Mouse (Mus musculus): ENCODE data around the gene Slc35e3. TPM values are rescaled to one million over a fixed set of nuclear protein-coding genes. Genes with fewer than 3 reads are reported as not detected.
"Not testable (repeated sequence)": the region's sequence is repeated elsewhere in the genome, so short reads cannot be mapped to it uniquely, and the experiment has no call there.

Gene Slc35e3
- polyA plus RNA-seq, 1 experiment from 2014 or later, result 12.5 TPM

DNA sequence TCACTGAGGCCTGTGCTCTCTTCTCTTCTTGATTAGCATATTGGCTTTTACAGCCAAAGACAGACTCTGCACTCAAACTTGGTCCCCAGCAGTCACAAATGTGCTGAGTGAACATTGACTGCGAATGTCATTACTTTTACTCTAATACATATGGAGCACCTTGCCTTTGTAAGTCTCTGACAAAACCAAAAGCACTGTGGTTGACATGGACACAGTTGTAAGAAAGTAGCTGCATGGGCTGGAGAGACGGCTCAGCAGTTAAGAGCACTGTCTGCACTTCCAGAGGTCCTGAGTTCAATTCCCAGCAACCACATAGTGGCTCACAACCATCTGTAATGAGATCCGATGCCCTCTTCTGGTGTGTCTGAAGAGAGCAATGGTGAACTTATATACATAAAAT is 12.2 kb upstream of the Slc35e3 start:
- not testable (repeated sequence) for H3K9me3 ChIP-seq (ENCODE audit: control insufficient read depth, low read length); H3K27me3 ChIP-seq (ENCODE audit: control insufficient read depth, insufficient read depth, low read length); H3K4me2 ChIP-seq (replicated peaks; ENCODE audit: low read depth, low read length); H3K9ac ChIP-seq (ENCODE audit: low read depth, low read length); H3K4me1 ChIP-seq (ENCODE audit: control insufficient read depth, insufficient read depth, low read length); H3K27ac ChIP-seq (ENCODE audit: low read depth, low read length); ATAC-seq (ENCODE audit: low FRiP score, low TSS enrichment); H3K4me3 ChIP-seq (ENCODE audit: low read length)
- 98% methylated on average over 3 of the region's 3 CpGs for WGBS
- peaks cover 90% of the 10 kb centered on the region for H3K36me3 ChIP-seq (ENCODE audit: control insufficient read depth, insufficient read depth, low read length)

DNA sequence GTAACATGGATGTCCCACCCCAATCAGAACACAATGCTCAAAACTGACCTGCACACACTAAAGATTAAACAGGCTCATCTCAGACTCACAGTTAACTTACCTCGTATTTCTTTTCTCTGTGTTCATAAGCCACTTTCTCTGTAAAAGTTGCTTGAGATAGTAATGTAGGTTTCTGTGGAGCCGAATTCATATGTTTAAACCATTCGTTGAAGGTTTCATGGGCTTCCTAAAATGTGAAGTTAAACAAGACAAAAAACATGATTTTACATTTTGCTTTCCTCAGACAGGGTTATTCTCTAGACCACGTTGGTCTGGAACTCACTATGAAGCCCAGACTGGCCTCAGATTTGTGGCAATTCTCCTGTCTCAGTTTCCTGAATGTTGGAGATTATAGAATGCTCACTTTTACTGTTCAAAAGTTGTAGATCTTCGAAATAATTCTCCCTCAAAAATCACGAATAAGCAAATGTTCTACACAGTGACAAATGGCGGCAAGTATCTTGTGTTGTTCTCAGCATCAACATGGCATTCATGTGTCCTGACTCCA is 11.7 kb upstream of the Slc35e3 start:
- Histone ChIP-seq H3K4me2 (replicated peaks; ENCODE audit: low read depth, low read length) (no peak overlapping the region), H3K4me1 (ENCODE audit: control insufficient read depth, insufficient read depth, low read length) (no peaks in the 10 kb centered on the region), H3K27me3 (ENCODE audit: control insufficient read depth, insufficient read depth, low read length) (no peaks in the 10 kb centered on the region), H3K9me3 (ENCODE audit: control insufficient read depth, low read length) (no peaks in the 10 kb centered on the region), H3K27ac (ENCODE audit: low read depth, low read length) (no peak overlapping the region), H3K36me3 (ENCODE audit: control insufficient read depth, insufficient read depth, low read length) (peaks cover 88% of the 10 kb centered on the region), H3K9ac (ENCODE audit: low read depth, low read length) (no peak overlapping the region), H3K4me3 (ENCODE audit: low read length) (no peak overlapping the region)
- WGBS, result 95% methylated on average over 7 of the region's 7 CpGs
- ATAC-seq (ENCODE audit: low FRiP score, low TSS enrichment), result no peak

- 87% methylated on average over 1 of the region's 1 CpGs for WGBS
- ATAC-seq (ENCODE audit: low FRiP score, low TSS enrichment), result no peak
Measured at GRCm38 (mm10) chr10:117757259-117757658, 11.1 kb upstream of the Slc35e3 start.

GRCm38 (mm10) chr10:117756784-117757183 is 10.6 kb upstream of the Slc35e3 start:
- no peak for ATAC-seq (ENCODE audit: low FRiP score, low TSS enrichment)

More at GRCm38 (mm10) chr10:117757259-117757658, 11.1 kb upstream of the Slc35e3 start:
- peaks cover 86% of the 10 kb centered on the region for H3K36me3 ChIP-seq (ENCODE audit: control insufficient read depth, insufficient read depth, low read length)
- H3K4me2 ChIP-seq (replicated peaks; ENCODE audit: low read depth, low read length), result no peak overlapping the region
- H3K9me3 ChIP-seq (ENCODE audit: control insufficient read depth, low read length), result no peaks in the 10 kb centered on the region
- H3K9ac ChIP-seq (ENCODE audit: low read depth, low read length), result no peak overlapping the region
- H3K4me3 ChIP-seq (ENCODE audit: low read length), result no peak overlapping the region
- no peaks in the 10 kb centered on the region for H3K27me3 ChIP-seq (ENCODE audit: control insufficient read depth, insufficient read depth, low read length)
- H3K4me1 ChIP-seq (ENCODE audit: control insufficient read depth, insufficient read depth, low read length), result no peaks in the 10 kb centered on the region
- no peak overlapping the region for H3K27ac ChIP-seq (ENCODE audit: low read depth, low read length)

GRCm38 (mm10) chr10:117755799-117756467 is 9.8 kb upstream of the Slc35e3 start:
- peaks cover 86% of the 10 kb centered on the region for H3K36me3 ChIP-seq (ENCODE audit: control insufficient read depth, insufficient read depth, low read length)
- no peak overlapping the region for H3K4me3 ChIP-seq (ENCODE audit: low read length)
- H3K4me2 ChIP-seq (replicated peaks; ENCODE audit: low read depth, low read length), result no peak overlapping the region
- no peaks in the 10 kb centered on the region for H3K9me3 ChIP-seq (ENCODE audit: control insufficient read depth, low read length)
- H3K9ac ChIP-seq (ENCODE audit: low read depth, low read length), result no peak overlapping the region
- H3K4me1 ChIP-seq (ENCODE audit: control insufficient read depth, insufficient read depth, low read length), result no peaks in the 10 kb centered on the region
- ATAC-seq (ENCODE audit: low FRiP score, low TSS enrichment), result no peak
- no peaks in the 10 kb centered on the region for H3K27me3 ChIP-seq (ENCODE audit: control insufficient read depth, insufficient read depth, low read length)
- 92% methylated on average over 11 of the region's 11 CpGs for WGBS
- no peak overlapping the region for H3K27ac ChIP-seq (ENCODE audit: low read depth, low read length)

More at GRCm38 (mm10) chr10:117756784-117757183, 10.6 kb upstream of the Slc35e3 start:
- no peak overlapping the region for H3K27ac ChIP-seq (ENCODE audit: low read depth, low read length)
- no peak overlapping the region for H3K4me2 ChIP-seq (replicated peaks; ENCODE audit: low read depth, low read length)
- H3K9ac ChIP-seq (ENCODE audit: low read depth, low read length), result no peak overlapping the region
- H3K4me3 ChIP-seq (ENCODE audit: low read length), result no peak overlapping the region
- no peaks in the 10 kb centered on the region for H3K9me3 ChIP-seq (ENCODE audit: control insufficient read depth, low read length)
- no peaks in the 10 kb centered on the region for H3K4me1 ChIP-seq (ENCODE audit: control insufficient read depth, insufficient read depth, low read length)
- WGBS, result 95% methylated on average over 5 of the region's 5 CpGs
- no peaks in the 10 kb centered on the region for H3K27me3 ChIP-seq (ENCODE audit: control insufficient read depth, insufficient read depth, low read length)
- H3K36me3 ChIP-seq (ENCODE audit: control insufficient read depth, insufficient read depth, low read length), result peaks cover 86% of the 10 kb centered on the region

GRCm38 (mm10) chr10:117755086-117755798 is 9.1 kb upstream of the Slc35e3 start:
- Histone ChIP-seq H3K9me3 (ENCODE audit: control insufficient read depth, low read length) (no peaks in the 10 kb centered on the region), H3K9ac (ENCODE audit: low read depth, low read length) (no peak overlapping the region), H3K27ac (ENCODE audit: low read depth, low read length) (no peak overlapping the region), H3K27me3 (ENCODE audit: control insufficient read depth, insufficient read depth, low read length) (no peaks in the 10 kb centered on the region), H3K36me3 (ENCODE audit: control insufficient read depth, insufficient read depth, low read length) (peaks cover 83% of the 10 kb centered on the region), H3K4me1 (ENCODE audit: control insufficient read depth, insufficient read depth, low read length) (no peaks in the 10 kb centered on the region), H3K4me3 (ENCODE audit: low read length) (no peak overlapping the region), H3K4me2 (replicated peaks; ENCODE audit: low read depth, low read length) (no peak overlapping the region)
- WGBS, result 89% methylated on average over 13 of the region's 13 CpGs
- ATAC-seq (ENCODE audit: low FRiP score, low TSS enrichment), result no peak

DNA sequence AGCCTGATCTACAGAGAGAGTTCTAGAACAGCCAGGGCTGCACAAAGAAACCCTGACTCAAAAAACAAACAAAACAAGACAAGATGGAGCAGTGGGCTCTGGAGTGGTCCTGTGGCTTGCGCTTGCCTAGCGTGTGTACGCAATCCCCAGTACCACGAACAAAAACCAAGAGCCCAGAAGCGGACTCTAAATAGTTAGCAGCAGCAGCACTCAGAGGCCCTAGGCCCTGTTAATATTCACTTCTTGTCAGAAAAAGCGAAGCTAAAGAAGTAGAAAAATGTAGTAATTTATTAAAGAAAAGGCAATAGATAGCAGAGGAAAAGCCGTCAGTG is 8.4 kb upstream of the Slc35e3 start:
- H3K4me2 ChIP-seq (replicated peaks; ENCODE audit: low read depth, low read length), result no peak overlapping the region
- H3K27me3 ChIP-seq (ENCODE audit: control insufficient read depth, insufficient read depth, low read length), result no peaks in the 10 kb centered on the region
- no peaks in the 10 kb centered on the region for H3K9me3 ChIP-seq (ENCODE audit: control insufficient read depth, low read length)
- H3K27ac ChIP-seq (ENCODE audit: low read depth, low read length), result no peak overlapping the region
- H3K4me1 ChIP-seq (ENCODE audit: control insufficient read depth, insufficient read depth, low read length), result no peaks in the 10 kb centered on the region
- no peak overlapping the region for H3K9ac ChIP-seq (ENCODE audit: low read depth, low read length)
- WGBS, result 96% methylated on average over 7 of the region's 7 CpGs
- H3K4me3 ChIP-seq (ENCODE audit: low read length), result no peak overlapping the region
- H3K36me3 ChIP-seq (ENCODE audit: control insufficient read depth, insufficient read depth, low read length), result peaks cover 83% of the 10 kb centered on the region
- ATAC-seq (ENCODE audit: low FRiP score, low TSS enrichment), result no peak

GRCm38 (mm10) chr10:117753711-117754608 is 7.8 kb upstream of the Slc35e3 start:
- Histone ChIP-seq H3K9me3 (ENCODE audit: control insufficient read depth, low read length) (no peaks in the 10 kb centered on the region), H3K4me2 (replicated peaks; ENCODE audit: low read depth, low read length) (no peak overlapping the region), H3K4me3 (ENCODE audit: low read length) (no peak overlapping the region), H3K36me3 (ENCODE audit: control insufficient read depth, insufficient read depth, low read length) (peaks cover 79% of the 10 kb centered on the region), H3K27ac (ENCODE audit: low read depth, low read length) (no peak overlapping the region), H3K4me1 (ENCODE audit: control insufficient read depth, insufficient read depth, low read length) (no peaks in the 10 kb centered on the region), H3K27me3 (ENCODE audit: control insufficient read depth, insufficient read depth, low read length) (no peaks in the 10 kb centered on the region), H3K9ac (ENCODE audit: low read depth, low read length) (no peak overlapping the region)
- ATAC-seq (ENCODE audit: low FRiP score, low TSS enrichment), result no peak
- 93% methylated on average over 8 of the region's 8 CpGs for WGBS

All from kidney, embryonic 14.5 days (tissue).